Mouse (Mus musculus): ENCODE data around the gene Dock7.

DNA sequence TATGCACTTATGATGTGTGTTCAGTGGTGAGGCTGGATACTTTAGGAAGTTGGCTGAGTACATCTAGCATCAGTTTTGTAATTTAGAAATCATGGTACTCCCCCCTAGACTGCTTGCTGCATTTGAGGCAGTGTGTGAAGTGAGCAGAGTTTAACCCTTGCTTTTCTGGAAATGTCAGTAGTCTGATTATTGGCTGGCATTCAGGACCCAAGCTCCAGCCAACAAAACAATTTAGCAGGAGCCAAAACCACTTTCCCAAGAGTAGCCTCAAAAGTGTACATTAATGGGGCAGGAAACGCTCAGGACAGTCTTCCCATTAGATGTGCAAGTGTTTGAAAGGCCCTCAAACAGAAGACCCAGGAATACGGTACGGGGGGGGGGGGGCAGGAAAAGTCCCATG lies 2.8 kb upstream of the Dock7 start:
- TF ChIP-seq CTCF (IDR thresholded peaks at IDR 0.05; ENCODE audit: low read depth) (no peak), EP300 (IDR thresholded peaks at IDR 0.05; ENCODE audit: low read depth) (no peak)
